In genomic region chr8:12073311-12073999, GRCm38 (mm10) we compare ENCODE assay signal across 10 mouse cellular contexts.
A peak's percentile ranks its signal among the peaks of the same experiment; 100 is the strongest.
DNase-seq lines count a peak whose midpoint lies in the region; ATAC-seq and TF ChIP-seq lines count a peak whose summit lies in the region.
"Had no signal": no experiment of that assay in that cellular context is flagged by ENCODE, and none has a peak within 500 bp of the region (broad histone marks: within the 10 kb centered on the region; RNA-seq: fewer than 3 reads in every experiment).

No protein-coding gene starts in this region.

- H3K9me3 ChIP-seq in hindbrain, postnatal 0 days (ENCODE audit: low read length) = no peaks in the 10 kb centered on the region
- no peaks in the 10 kb centered on the region for H3K9me3 ChIP-seq in hindbrain, embryonic 12.5 days (replicated peaks)
- no peaks in the 10 kb centered on the region for H3K9me3 ChIP-seq in midbrain, embryonic 13.5 days
- H3K9me3 ChIP-seq: midbrain, embryonic 12.5 days; stomach, embryonic 15.5 days had no signal

- no peaks in the 10 kb centered on the region for H3K27me3 ChIP-seq in hindbrain, postnatal 0 days (ENCODE audit: insufficient read depth, low read length)
- H3K27me3 ChIP-seq in hindbrain, embryonic 12.5 days = peaks cover 17% of the 10 kb centered on the region; the same call in 1 of the 2 replicates
- H3K27me3 ChIP-seq in midbrain, embryonic 13.5 days = peaks cover 16% of the 10 kb centered on the region
- H3K27me3 ChIP-seq: stomach, embryonic 15.5 days had no signal

- intact Hi-C loops in left cerebral cortex, adult 2 months (cut with DNase I) = no loop called here
- intact Hi-C loops in gastrocnemius, postnatal 14 days (cut with DNase I; ENCODE audit: low total_unique reads) = no loop called here

- no peak overlapping the region for H3K9ac ChIP-seq in hindbrain, postnatal 0 days (replicated peaks; ENCODE audit: low read length)
- H3K9ac ChIP-seq in hindbrain, embryonic 12.5 days = no peak overlapping the region
- no peak overlapping the region for H3K9ac ChIP-seq in midbrain, embryonic 13.5 days (replicated peaks)
- H3K9ac ChIP-seq: midbrain, embryonic 12.5 days; stomach, embryonic 15.5 days had no signal

- 49% methylated on average over 6 of the region's 6 CpGs for WGBS in hindbrain, postnatal 0 days
- 72% methylated on average over 6 of the region's 6 CpGs for WGBS in hindbrain, embryonic 12.5 days
- 84% methylated on average over 6 of the region's 6 CpGs for WGBS in midbrain, embryonic 13.5 days

- no peak overlapping the region for H3K4me3 ChIP-seq in hindbrain, postnatal 0 days (ENCODE audit: low read length)
- H3K4me3 ChIP-seq in hindbrain, embryonic 12.5 days = no peak overlapping the region
- H3K4me3 ChIP-seq in left cerebral cortex, adult 2 months = no peak overlapping the region
- no peak overlapping the region for H3K4me3 ChIP-seq in midbrain, embryonic 13.5 days (replicated peaks)
- H3K4me3 ChIP-seq: midbrain, embryonic 12.5 days; stomach, embryonic 15.5 days had no signal

- peaks cover 15% of the 10 kb centered on the region for H3K4me1 ChIP-seq in hindbrain, postnatal 0 days (ENCODE audit: insufficient read depth, low read length)
- no peaks in the 10 kb centered on the region for H3K4me1 ChIP-seq in hindbrain, embryonic 12.5 days
- H3K4me1 ChIP-seq in midbrain, embryonic 13.5 days (replicated peaks) = no peaks in the 10 kb centered on the region; the same call in 1 of the 2 replicates
- H3K4me1 ChIP-seq: stomach, embryonic 15.5 days had no signal

- peak; percentile 50; the same call in 1 of the 2 replicates for ATAC-seq in hindbrain, postnatal 0 days
- ATAC-seq in hindbrain, embryonic 12.5 days (ENCODE audit: low FRiP score) = no peak
- no peak for ATAC-seq in midbrain, embryonic 13.5 days

- no peak for TF ChIP-seq CTCF in hindbrain, postnatal 0 days (IDR thresholded peaks at IDR 0.05; ENCODE audit: low read depth)
- no peak for TF ChIP-seq CTCF in left cerebral cortex, adult 2 months (IDR thresholded peaks at IDR 0.05)

- no peak overlapping the region for H3K4me2 ChIP-seq in hindbrain, postnatal 0 days (ENCODE audit: low read depth, low read length)
- H3K4me2 ChIP-seq in hindbrain, embryonic 12.5 days (replicated peaks) = no peak overlapping the region
- H3K4me2 ChIP-seq in midbrain, embryonic 13.5 days (replicated peaks) = no peak overlapping the region
- H3K4me2 ChIP-seq: midbrain, embryonic 12.5 days; stomach, embryonic 15.5 days had no signal

- H3K27ac ChIP-seq in hindbrain, postnatal 0 days = no peak overlapping the region
- H3K27ac ChIP-seq in hindbrain, embryonic 12.5 days = no peak overlapping the region
- no peak overlapping the region; the same call in 1 of the 2 replicates for H3K27ac ChIP-seq in left cerebral cortex, adult 2 months
- no peak overlapping the region for H3K27ac ChIP-seq in midbrain, embryonic 13.5 days
- H3K27ac ChIP-seq: midbrain, embryonic 12.5 days; stomach, embryonic 15.5 days had no signal

- no peaks in the 10 kb centered on the region for H3K36me3 ChIP-seq in hindbrain, postnatal 0 days (ENCODE audit: insufficient read depth, low read length)
- no peaks in the 10 kb centered on the region for H3K36me3 ChIP-seq in hindbrain, embryonic 12.5 days
- no peaks in the 10 kb centered on the region for H3K36me3 ChIP-seq in midbrain, embryonic 13.5 days
- H3K36me3 ChIP-seq: midbrain, embryonic 12.5 days; stomach, embryonic 15.5 days had no signal

- peak; percentile 40 for DNase-seq in hindbrain, postnatal 0 days (ENCODE audit: low spot score)
- peak; percentile 61 for DNase-seq in gonadal fat pad, adult 2 months (ENCODE audit: low read depth)
- peak; percentile 64 to 68 for DNase-seq in left cerebral cortex, adult 2 months (ENCODE audit: extremely low spot score in 1 of 2, low spot score in 2 of 2)
- DNase-seq in right cerebral cortex, postnatal 14 days = peak; percentile 31
- no peak for DNase-seq in testis, postnatal 14 days (ENCODE audit: low spot score)
- DNase-seq in gastrocnemius, postnatal 14 days = no peak

Comparison
In these comparisons a context has a peak if more than half of its experiments do, and no peak if none do; other contexts are left out.
1. DNase-seq: peak in hindbrain, postnatal 0 days (single experiment), gonadal fat pad, adult 2 months (single experiment), left cerebral cortex, adult 2 months (2 of 2) and right cerebral cortex, postnatal 14 days (single experiment); none in testis, postnatal 14 days (single experiment) and gastrocnemius, postnatal 14 days (single experiment).